Mouse (Mus musculus) midbrain, embryonic 16.5 days (tissue): ENCODE measurements at regions not wholly inside any gene's neighbourhood (a gene's known extent, or its start where the extent isn't known, plus 50 kb on each side); places are given as distances from the start of the nearest gene placed in this dataset.

Experiments used
- ATAC-seq: fragments of 200-750 bp; cut with Nextera tagmentation; 2 replicates; pipeline ENCODE4 v1.8.0; 2017; ENCODE audit warnings: moderate TSS enrichment
- H3K27ac ChIP-seq: fragments of 300-500 bp; sonication (generic); 2 replicates; pipeline ENCODE4 v1.5.1; 2014; ENCODE audit warnings: mild to moderate bottlenecking, low read length, mixed read lengths
- H3K27me3 ChIP-seq: fragments of 300-500 bp; sonication (generic); 2 replicates; pipeline ENCODE4 v1.6.1; 2014; ENCODE audit warnings: low read depth, low read length, mixed read lengths; ENCODE audit not compliant: control insufficient read depth, insufficient read depth
- H3K36me3 ChIP-seq: fragments of 300-500 bp; sonication (generic); 2 replicates; pipeline ENCODE4 v1.6.1; 2014; ENCODE audit warnings: mild to moderate bottlenecking, low read length, moderate library complexity, mixed read lengths; ENCODE audit not compliant: control insufficient read depth, insufficient read depth
- H3K4me1 ChIP-seq: fragments of 300-500 bp; sonication (generic); 2 replicates; pipeline ENCODE4 v1.6.1; 2014; ENCODE audit warnings: mild to moderate bottlenecking, low read length, mixed read lengths; ENCODE audit not compliant: control insufficient read depth, insufficient read depth
- H3K4me2 ChIP-seq: fragments of 300-500 bp; sonication (generic); 2 replicates; pipeline ENCODE4 v1.6.1; 2014; ENCODE audit warnings: mild to moderate bottlenecking, low read length, mixed read lengths
- H3K4me3 ChIP-seq: fragments of 300-500 bp; sonication (generic); 2 replicates; pipeline ENCODE4 v1.5.1; 2014; ENCODE audit warnings: low read depth, mild to moderate bottlenecking, low read length, moderate library complexity, mixed read lengths
- H3K9ac ChIP-seq: fragments of 300-500 bp; sonication (generic); 2 replicates; pipeline ENCODE4 v1.6.1; 2014; ENCODE audit warnings: low read depth, low read length, mixed read lengths
- H3K9me3 ChIP-seq: fragments of 300-500 bp; sonication (generic); replicated peaks from 2 replicates; pipeline ENCODE4 v1.6.1; 2014; ENCODE audit warnings: mild to moderate bottlenecking, low read length, mixed read lengths; ENCODE audit not compliant: control insufficient read depth, poor library complexity, severe bottlenecking
- WGBS: fragments of 180-500 bp; shearing (Covaris S2); extraction: QIAGEN DNeasy Blood & Tissue Kit; methylation state at CpG from one replicate; pipeline ENCODE4 v1.1.7; 2014; 5-methylcytosine and 5-hydroxymethylcytosine counted together

GRCm38 (mm10) chr4:97343378-97343777 is 160.4 kb upstream of the Gm10192 start:
- Histone ChIP-seq H3K27me3 (no peaks in the 10 kb centered on the region), H3K4me1 (no peaks in the 10 kb centered on the region), H3K4me3 (no peak overlapping the region), H3K9me3 (no peaks in the 10 kb centered on the region), H3K36me3 (no peaks in the 10 kb centered on the region), H3K9ac (no peak overlapping the region), H3K4me2 (no peak overlapping the region), H3K27ac (no peak overlapping the region)
- ATAC-seq, result no peak
- WGBS, result 90% methylated on average over 1 of the region's 1 CpGs
